Mouse (Mus musculus): ENCODE measurements around the gene Gm4952.

- TF ChIP-seq CTCF (IDR thresholded peaks at IDR 0.05; ENCODE audit: extremely low read depth, insufficient read depth, low read length), result no peak
- TF ChIP-seq POLR2A (IDR thresholded peaks at IDR 0.05; ENCODE audit: extremely low read depth, insufficient read depth, low read length), result no peak
These were observed 27.0 kb upstream of the Gm4952 start for GRCm38 (mm10) chr19:12572614-12573265.

Data from cortical plate, adult 2 months (tissue).